Mouse (Mus musculus): ENCODE measurements around the gene Gm10563.

- TF ChIP-seq POLR2A (IDR thresholded peaks at IDR 0.05; ENCODE audit: low read depth, low read length) = no peak
- no peak for TF ChIP-seq CTCF (IDR thresholded peaks at IDR 0.05; ENCODE audit: extremely low read depth, insufficient read depth, insufficient read length, insufficient replicate concordance)
These were observed 8.4 kb upstream of the Gm10563 start for GRCm38 (mm10) chr4:155653451-155654182.

All from spleen, adult 2 months (tissue).